Mouse (Mus musculus) heart, postnatal 0 days (tissue): Measurements from ENCODE around the gene Egfl7. TPM values are rescaled to one million over a fixed set of nuclear protein-coding genes. Genes with fewer than 3 reads are reported as not detected.
A peak's percentile ranks its signal among the peaks of the same experiment; 100 is the strongest.

Experiments used
- ATAC-seq: fragments of 200-750 bp; cut with Nextera tagmentation; 2 replicates; pipeline ENCODE4 v1.8.0; 2017; ENCODE audit warnings: low read depth, moderate number of reproducible peaks, moderate library complexity; ENCODE audit not compliant: insufficient read depth
- DNase-seq: peaks from one replicate; pipeline ENCODE4 v3.0.0-alpha.2; 2016; ENCODE audit warnings: low spot score
- H3K27ac ChIP-seq: fragments of 300-500 bp; sonication (generic); 2 replicates; pipeline ENCODE4 v1.5.1; 2014; ENCODE audit warnings: low read depth, mild to moderate bottlenecking
- H3K27me3 ChIP-seq: fragments of 300-500 bp; sonication (generic); 2 replicates; pipeline ENCODE4 v1.6.1; 2014; ENCODE audit warnings: low read length, mixed read lengths; ENCODE audit not compliant: control insufficient read depth, insufficient read depth
- H3K36me3 ChIP-seq: fragments of 300-500 bp; sonication (generic); replicated peaks from 2 replicates; pipeline ENCODE4 v1.6.1; 2014; ENCODE audit warnings: low read length, mixed read lengths; ENCODE audit not compliant: control insufficient read depth, insufficient read depth
- H3K4me1 ChIP-seq: fragments of 300-500 bp; sonication (generic); 2 replicates; pipeline ENCODE4 v1.6.1; 2014; ENCODE audit warnings: antibody characterized with exemption; ENCODE audit not compliant: control insufficient read depth, insufficient read depth
- H3K4me2 ChIP-seq: fragments of 300-500 bp; sonication (generic); 2 replicates; pipeline ENCODE4 v1.6.1; 2014; ENCODE audit warnings: low read depth, mild to moderate bottlenecking, low read length, moderate library complexity
- H3K4me3 ChIP-seq: fragments of 300-500 bp; sonication (generic); 2 replicates; pipeline ENCODE4 v1.5.1; 2014; ENCODE audit warnings: low read depth, low read length
- H3K9ac ChIP-seq: fragments of 300-500 bp; sonication (generic); replicated peaks from 2 replicates; pipeline ENCODE4 v1.6.1; 2014; ENCODE audit warnings: low read depth, low read length, mixed read lengths
- H3K9me3 ChIP-seq: fragments of 300-500 bp; sonication (generic); replicated peaks from 2 replicates; pipeline ENCODE4 v1.6.1; 2016; ENCODE audit warnings: low read length; ENCODE audit not compliant: control insufficient read depth
- CTCF ChIP-seq: IDR thresholded peaks from 2 replicates; pipeline ENCODE4 v1.5.1; 2016; ENCODE audit warnings: antibody characterized with exemption, control low read depth, low read depth
- EP300 ChIP-seq: IDR thresholded peaks from 2 replicates; pipeline ENCODE4 v1.6.1; 2016; ENCODE audit warnings: antibody characterized with exemption, low read depth
- WGBS: fragments of 180-500 bp; shearing (Covaris S2); extraction: QIAGEN DNeasy Blood & Tissue Kit; methylation state at CpG from one replicate; pipeline ENCODE4 v1.1.7; 2014; 5-methylcytosine and 5-hydroxymethylcytosine counted together
- polyA plus RNA-seq: library from polyadenylated mRNA; unstranded; fragments of >200 nt; fragmentation: Nextera tagmentation; extraction: Ambion mirVana; gene quantifications from 2 replicates; pipeline ENCODE4 v1.2.1, GENCODE M21; 2015
- total RNA-seq: library from RNA; depleted of rRNA; stranded (reverse); fragments of >200 nt; gene quantifications from 2 replicates; pipeline ENCODE4 v1.2.3, GENCODE M21; 2014; ENCODE audit warnings: low replicate concordance

The Egfl7 gene
- total and polyA plus RNA-seq, 2 experiments from 2014 or later: 158 to 375 TPM

- Histone ChIP-seq H3K9me3 (no peaks in the 10 kb centered on the region), H3K9ac (no peak overlapping the region), H3K36me3 (no peaks in the 10 kb centered on the region), H3K27me3 (no peaks in the 10 kb centered on the region), H3K4me3 (no peak overlapping the region), H3K4me1 (peaks cover 16% of the 10 kb centered on the region), H3K27ac (no peak overlapping the region), H3K4me2 (peak overlapping the region; percentile 85; the same call in 1 of the 2 replicates)
- ATAC-seq (no peak), DNase-seq (no peak)
- WGBS: 78% methylated on average over 5 of the region's 5 CpGs
- TF ChIP-seq EP300 (no peak), CTCF (no peak)
Measured at GRCm38 (mm10) chr2:26602631-26603030, 22.8 kb downstream of the Egfl7 start.

GRCm38 (mm10) chr2:26603159-26603558 lies 23.3 kb downstream of the Egfl7 start:
- no peaks in the 10 kb centered on the region for H3K9me3 ChIP-seq
- H3K4me3 ChIP-seq: peak overlapping the region; percentile 66
- peak overlapping the region; percentile 85 for H3K4me2 ChIP-seq
- H3K9ac ChIP-seq: peak overlapping the region; percentile 72
- ATAC-seq (no peak), DNase-seq (no peak)
- H3K27ac ChIP-seq: peak overlapping the region; percentile 88; the same call in 1 of the 2 replicates
- TF ChIP-seq CTCF (no peak), EP300 (no peak; the same call in 1 of the 2 replicates)
- H3K36me3 ChIP-seq: no peaks in the 10 kb centered on the region
- WGBS: 16% methylated on average over 6 of the region's 6 CpGs
- H3K27me3 ChIP-seq: no peaks in the 10 kb centered on the region
- H3K4me1 ChIP-seq: peaks cover 17% of the 10 kb centered on the region

GRCm38 (mm10) chr2:26603720-26604671 lies 24.2 kb downstream of the Egfl7 start, which contains the start of gene Agpat2:
TSS of gene Agpat2 (minus strand) at chr2:26604417.
- ATAC-seq (peak; percentile 85), DNase-seq (peak; percentile 80)
- no peak; the same call in 1 of the 2 replicates for TF ChIP-seq EP300
- TF ChIP-seq CTCF: peak; percentile 46
- Histone ChIP-seq H3K27me3 (no peaks in the 10 kb centered on the region), H3K36me3 (no peaks in the 10 kb centered on the region), H3K4me3 (peak within 1 kb of the TSS; percentile 66), H3K4me1 (peaks cover 17% of the 10 kb centered on the region), H3K4me2 (peak within 1 kb of the TSS; percentile 85), H3K9me3 (no peaks in the 10 kb centered on the region), H3K9ac (peak within 1 kb of the TSS; percentile 72), H3K27ac (peak within 1 kb of the TSS; percentile 88)
- 1% methylated on average over 58 of the region's 103 CpGs for WGBS

GRCm38 (mm10) chr2:26605331-26605730 lies 25.5 kb downstream of the Egfl7 start:
- ATAC-seq: no peak
- 83% methylated on average over 8 of the region's 8 CpGs for WGBS
- Histone ChIP-seq H3K36me3 (no peaks in the 10 kb centered on the region), H3K27me3 (no peaks in the 10 kb centered on the region), H3K4me3 (no peak overlapping the region), H3K4me2 (no peak overlapping the region), H3K27ac (no peak overlapping the region), H3K9me3 (no peaks in the 10 kb centered on the region), H3K4me1 (peaks cover 26% of the 10 kb centered on the region), H3K9ac (no peak overlapping the region)
- TF ChIP-seq CTCF (no peak), EP300 (no peak)
- no peak for DNase-seq

DNA sequence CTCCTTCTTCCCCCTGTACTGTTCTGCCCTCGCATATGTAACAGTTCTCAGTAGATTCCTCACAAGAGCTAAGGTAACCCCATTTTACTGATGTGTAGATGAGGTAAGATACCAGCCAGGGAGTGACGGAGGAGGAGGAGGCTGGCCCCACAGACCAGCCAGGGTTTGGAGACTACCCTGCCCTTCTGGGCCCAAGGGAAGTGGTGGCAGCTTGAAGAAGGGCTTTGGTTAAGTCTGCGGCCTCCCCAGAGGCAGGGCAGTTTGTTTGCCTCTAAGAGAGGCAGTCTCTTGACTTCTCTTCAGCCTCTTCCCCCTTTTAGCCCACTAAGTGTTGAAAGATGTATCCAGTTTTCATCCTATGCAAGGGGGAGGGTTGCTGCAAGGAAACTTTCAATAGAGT lies 26.8 kb downstream of the Egfl7 start:
- Histone ChIP-seq H3K27me3 (no peaks in the 10 kb centered on the region), H3K9ac (no peak overlapping the region), H3K27ac (peak overlapping the region; percentile 63), H3K9me3 (no peaks in the 10 kb centered on the region), H3K4me1 (peaks cover 26% of the 10 kb centered on the region), H3K4me3 (no peak overlapping the region), H3K36me3 (no peaks in the 10 kb centered on the region), H3K4me2 (no peak overlapping the region)
- no peak for ATAC-seq
- WGBS: 57% methylated on average over 3 of the region's 3 CpGs
- no peak for TF ChIP-seq CTCF
- no peak for DNase-seq
